ENCODE assay signal across 14 mouse cellular contexts in genomic region chr5:143698454-143698853, GRCm38 (mm10).
"Had no signal": no experiment of that assay in that cellular context is flagged by ENCODE, and none has a peak within 500 bp of the region (broad histone marks: within the 10 kb centered on the region; RNA-seq: fewer than 3 reads in every experiment).

No protein-coding gene starts in this region.

- DNase-seq: kidney, adult 8-10 months; kidney, postnatal 36 days; lung, adult 2 months; lung, postnatal 36 days; right cerebral cortex, postnatal 14 days; thymus, postnatal 4 days had no signal

- H3K27me3 ChIP-seq: limb, embryonic 12.5 days; midbrain, embryonic 12.5 days; neural tube, embryonic 13.5 days had no signal

- H3K9ac ChIP-seq: limb, embryonic 12.5 days; midbrain, embryonic 12.5 days; neural tube, embryonic 13.5 days had no signal

- ATAC-seq: intestine, postnatal 0 days; lung, postnatal 0 days; midbrain, embryonic 16.5 days had no signal

- H3K4me2 ChIP-seq: limb, embryonic 12.5 days; midbrain, embryonic 12.5 days; neural tube, embryonic 13.5 days had no signal

- H3K27ac ChIP-seq: kidney, postnatal 0 days; left cerebral cortex, adult 2 months; limb, embryonic 12.5 days; midbrain, embryonic 12.5 days; neural tube, embryonic 13.5 days had no signal

- H3K9me3 ChIP-seq: limb, embryonic 12.5 days; midbrain, embryonic 12.5 days; neural tube, embryonic 13.5 days had no signal

- H3K4me3 ChIP-seq: left cerebral cortex, adult 2 months; limb, embryonic 12.5 days; midbrain, embryonic 12.5 days; neural tube, embryonic 13.5 days had no signal

- H3K4me1 ChIP-seq: limb, embryonic 12.5 days; midbrain, embryonic 12.5 days; neural tube, embryonic 13.5 days had no signal
